Comparison of ENCODE assay signal across 8 mouse cellular contexts in genomic region chr7:142060185-142060930, GRCm38 (mm10). TPM values are rescaled to one million over a fixed set of nuclear protein-coding genes. Genes with fewer than 3 reads are reported as not detected.
DNase-seq lines count a peak whose midpoint lies in the region; ATAC-seq and TF ChIP-seq lines count a peak whose summit lies in the region.

No protein-coding gene starts in this region.

- intact Hi-C loops in heart, adult 2 months (cut with DNase I): loop anchor here (5.0 kb wide), 1 partner anchor 37 kb away; the partner anchor contains the start of gene Dusp8

- H3K4me1 ChIP-seq in heart, adult 2 months (ENCODE audit: control insufficient read depth, insufficient read depth, low read length): peaks cover 30% of the 10 kb centered on the region
- H3K4me1 ChIP-seq in cortical plate, adult 2 months (ENCODE audit: control insufficient read depth, insufficient read depth, low read length): peaks cover 12% of the 10 kb centered on the region
- peaks cover 10% of the 10 kb centered on the region; the same call in 1 of the 2 replicates for H3K4me1 ChIP-seq in hindbrain, postnatal 0 days (ENCODE audit: insufficient read depth, low read length)
- peaks cover 35% of the 10 kb centered on the region for H3K4me1 ChIP-seq in midbrain, embryonic 10.5 days

- H3K27me3 ChIP-seq in heart, adult 2 months (ENCODE audit: control insufficient read depth, insufficient read depth, low read length): no peaks in the 10 kb centered on the region
- no peaks in the 10 kb centered on the region; the same call in 1 of the 2 replicates for H3K27me3 ChIP-seq in hindbrain, postnatal 0 days (ENCODE audit: insufficient read depth, low read length)
- H3K27me3 ChIP-seq in midbrain, embryonic 10.5 days (ENCODE audit: low read depth, poor library complexity, severe bottlenecking): no peaks in the 10 kb centered on the region

- peak overlapping the region; percentile 96 for H3K4me2 ChIP-seq in hindbrain, postnatal 0 days (ENCODE audit: low read depth, low read length)

- no peak for DNase-seq in heart, adult 2 months
- no peak for DNase-seq in heart, postnatal 4 days
- peak; percentile 51 for DNase-seq in CD4-positive, CD25-positive, alpha-beta regulatory T cell, adult 2 months (ENCODE audit: low read depth, low spot score)
- peak; percentile 11 for DNase-seq in hindbrain, postnatal 0 days (ENCODE audit: low spot score)
- no peak for DNase-seq in midbrain, embryonic 10.5 days (ENCODE audit: low spot score)
- peak; percentile 61 for DNase-seq in thymus, postnatal 4 days
- no peak for DNase-seq in right cerebral cortex, adult 2 months (ENCODE audit: low spot score in 2 of 2)

- no peak for TF ChIP-seq CTCF in heart, adult 2 months (IDR thresholded peaks at IDR 0.05)
- TF ChIP-seq CTCF in cortical plate, adult 2 months (IDR thresholded peaks at IDR 0.05; ENCODE audit: extremely low read depth, insufficient read depth, low read length): no peak
- no peak for TF ChIP-seq CTCF in hindbrain, postnatal 0 days (IDR thresholded peaks at IDR 0.05; ENCODE audit: low read depth)

- peaks cover 13% of the 10 kb centered on the region for H3K79me2 ChIP-seq in heart, adult 2 months (replicated peaks; ENCODE audit: control insufficient read depth, insufficient read depth, low read length)

- H3K9me3 ChIP-seq in hindbrain, postnatal 0 days (ENCODE audit: low read length): no peaks in the 10 kb centered on the region
- no peaks in the 10 kb centered on the region for H3K9me3 ChIP-seq in midbrain, embryonic 10.5 days (replicated peaks)

- WGBS in heart, adult 2 months: 1% methylated on average over 66 of the region's 66 CpGs
- 1% methylated on average over 54 of the region's 66 CpGs for WGBS in hindbrain, postnatal 0 days
- 2% methylated on average over 54 of the region's 66 CpGs for WGBS in midbrain, embryonic 10.5 days

- peaks cover 28% of the 10 kb centered on the region for H3K36me3 ChIP-seq in heart, adult 2 months (ENCODE audit: control insufficient read depth, insufficient read depth, low read length)
- no peaks in the 10 kb centered on the region for H3K36me3 ChIP-seq in hindbrain, postnatal 0 days (ENCODE audit: insufficient read depth, low read length)
- H3K36me3 ChIP-seq in midbrain, embryonic 10.5 days: peaks cover 26% of the 10 kb centered on the region

- no peak for TF ChIP-seq EP300 in heart, adult 2 months (IDR thresholded peaks at IDR 0.05; ENCODE audit: insufficient read depth, low read depth, low read length)

- peak overlapping the region; percentile 100 for H3K9ac ChIP-seq in heart, adult 2 months (ENCODE audit: low read depth, low read length)
- H3K9ac ChIP-seq in hindbrain, postnatal 0 days (replicated peaks; ENCODE audit: low read length): peak overlapping the region; percentile 79

- peak; percentile 60 for ATAC-seq in hindbrain, postnatal 0 days

- peak overlapping the region; percentile 96 for H3K27ac ChIP-seq in heart, adult 2 months
- H3K27ac ChIP-seq in cortical plate, adult 2 months (ENCODE audit: insufficient read depth, low read length): no peak overlapping the region
- H3K27ac ChIP-seq in hindbrain, postnatal 0 days: peak overlapping the region; percentile 61
- peak overlapping the region; percentile 90 for H3K27ac ChIP-seq in midbrain, embryonic 10.5 days (replicated peaks)

- TF ChIP-seq POLR2A in heart, adult 2 months (IDR thresholded peaks at IDR 0.05; ENCODE audit: insufficient read depth, low read depth, low read length): no peak
- no peak for TF ChIP-seq POLR2A in cortical plate, adult 2 months (IDR thresholded peaks at IDR 0.05; ENCODE audit: extremely low read depth, insufficient read depth, low read length)

- H3K4me3 ChIP-seq in heart, adult 2 months: peak overlapping the region; percentile 84
- peak overlapping the region; percentile 77 for H3K4me3 ChIP-seq in cortical plate, adult 2 months (ENCODE audit: insufficient read depth, low read length)
- H3K4me3 ChIP-seq in hindbrain, postnatal 0 days (ENCODE audit: low read length): peak overlapping the region; percentile 74
- peak overlapping the region; percentile 96 for H3K4me3 ChIP-seq in midbrain, embryonic 10.5 days

RNA-seq across cellular contexts. Expression of gene Mob2, which starts 0.5 kb away (rescaled TPM):
- total RNA-seq in heart, adult 2 months (2021): 10 to 100 TPM; 41.9 to 44.5 TPM
- polyA plus RNA-seq in heart, adult 2 months (2012; rRNA removed): 44.8 and 58.9 TPM in 2 replicates
- total RNA-seq in heart, postnatal 4 days (2021): 10 to 100 TPM; 33.4 to 33.6 TPM
- polyA plus RNA-seq in cortical plate, adult 2 months (2012; rRNA removed): 49.3 and 50.7 TPM in 2 replicates
- total RNA-seq in hindbrain, postnatal 0 days (2014; rRNA removed): 41.1 and 45.5 TPM in 2 replicates
- polyA plus RNA-seq in hindbrain, postnatal 0 days (2015; fragmentation: Nextera tagmentation; extraction: Ambion mirVana): 43.4 and 44.1 TPM in 2 replicates
- polyA plus RNA-seq in midbrain, embryonic 10.5 days (2016; fragmentation: Nextera tagmentation; extraction: Ambion mirVana): 62.2 and 64.0 TPM in 2 replicates

RNA-seq across cellular contexts. Expression of gene Dusp8, which starts 35.3 kb away (rescaled TPM):
- total RNA-seq in heart, adult 2 months (2021): 10 to 100 TPM; 37.4 to 43.2 TPM
- polyA plus RNA-seq in heart, adult 2 months (2012; rRNA removed): 31.4 and 38.4 TPM in 2 replicates
- 10 to 100 TPM; 37.7 to 43.0 TPM for total RNA-seq in heart, postnatal 4 days (2021)
- polyA plus RNA-seq in cortical plate, adult 2 months (2012; rRNA removed): 94.9 and 102 TPM in 2 replicates
- 129 and 133 TPM in 2 replicates for total RNA-seq in hindbrain, postnatal 0 days (2014; rRNA removed)
- 86.2 and 94.6 TPM in 2 replicates for polyA plus RNA-seq in hindbrain, postnatal 0 days (2015; fragmentation: Nextera tagmentation; extraction: Ambion mirVana)
- polyA plus RNA-seq in midbrain, embryonic 10.5 days (2016; fragmentation: Nextera tagmentation; extraction: Ambion mirVana): 6.4 and 13.2 TPM in 2 replicates

Comparison
In these comparisons a context has a peak if more than half of its experiments do, and no peak if none do; other contexts are left out.
1. DNase-seq: peak in CD4-positive, CD25-positive, alpha-beta regulatory T cell, adult 2 months (single experiment), hindbrain, postnatal 0 days (single experiment) and thymus, postnatal 4 days (single experiment); none in heart, adult 2 months (0 of 2), heart, postnatal 4 days (single experiment), midbrain, embryonic 10.5 days (single experiment) and right cerebral cortex, adult 2 months (0 of 2).
2. Peak in every context shown above with its lines, with median percentiles within 50 percentile points of each other: H3K4me3 ChIP-seq.